Mouse (Mus musculus): Measurements from ENCODE around the gene Yars2. TPM values are rescaled to one million over a fixed set of nuclear protein-coding genes. Genes with fewer than 3 reads are reported as not detected.

Gene Yars2
- total and polyA plus RNA-seq, 3 experiments, result 48.2 to 49.2 TPM; not detected in 1

GRCm38 (mm10) chr16:16311319-16311718, 8.6 kb downstream of the Yars2 start:
- Histone ChIP-seq H3K36me3 (ENCODE audit: control insufficient read depth in 1 of 2, insufficient read depth in 2 of 2, low read length in 2 of 2) (peaks cover 0 to 43% of the 10 kb centered on the region in 2 experiments; a peak in 2 of 4 replicates), H3K27me3 (ENCODE audit: control insufficient read depth in 1 of 2, insufficient read depth in 2 of 2, low read length in 2 of 2) (no peaks in the 10 kb centered on the region), H3K79me2 (ENCODE audit: control insufficient read depth, insufficient read depth, low read length, poor library complexity) (no peaks in the 10 kb centered on the region), H3K4me1 (ENCODE audit: control insufficient read depth in 1 of 2, insufficient read depth in 2 of 2, low read length in 2 of 2) (no peaks in the 10 kb centered on the region), H3K27ac (ENCODE audit: control insufficient read depth, low read depth, low read length) (no peak overlapping the region), H3K9me3 (replicated peaks; ENCODE audit: insufficient read depth, low read length) (no peaks in the 10 kb centered on the region), H3K4me3 (ENCODE audit: control insufficient read depth in 1 of 2, insufficient read depth in 1 of 2, low read depth in 2 of 2, low read length in 2 of 2) (no peak overlapping the region), H3K9ac (ENCODE audit: control insufficient read depth, low read depth, low read length, poor library complexity, severe bottlenecking) (no peak overlapping the region)
- no peak for TF ChIP-seq JUND (IDR thresholded peaks at IDR 0.05; ENCODE audit: low read depth, low read length)
- no peak for TF ChIP-seq MEF2A (IDR thresholded peaks at IDR 0.05; ENCODE audit: extremely low read depth, insufficient replicate concordance, low read depth, low read length, poor library complexity, severe bottlenecking)
- no peak for TF ChIP-seq RAD21 (IDR thresholded peaks at IDR 0.05; ENCODE audit: low read depth, low read length)
- TF ChIP-seq SIN3A (IDR thresholded peaks at IDR 0.05; ENCODE audit: low read length), result no peak
- TF ChIP-seq NRF1 (IDR thresholded peaks at IDR 0.05; ENCODE audit: insufficient read depth, low read depth, low read length, poor library complexity, severe bottlenecking), result no peak
- DNase-seq (ENCODE audit: low read depth, low spot score), result no peak

- no peak overlapping the region for H3K27ac ChIP-seq (ENCODE audit: control insufficient read depth, low read depth, low read length)
- no peak for TF ChIP-seq JUND (IDR thresholded peaks at IDR 0.05; ENCODE audit: low read depth, low read length)
- TF ChIP-seq RCOR1 (IDR thresholded peaks at IDR 0.05; ENCODE audit: low read depth, low read length), result no peak
- TF ChIP-seq MAFK (IDR thresholded peaks at IDR 0.05; ENCODE audit: borderline replicate concordance, low read depth, low read length), result no peak
- TF ChIP-seq SMC3 (IDR thresholded peaks at IDR 0.05; ENCODE audit: low read depth, low read length), result no peak
- H3K79me2 ChIP-seq (ENCODE audit: control insufficient read depth, insufficient read depth, low read length, poor library complexity), result no peaks in the 10 kb centered on the region
- H3K4me1 ChIP-seq (ENCODE audit: control insufficient read depth in 1 of 2, insufficient read depth in 2 of 2, low read length in 2 of 2), result no peaks in the 10 kb centered on the region
- no peak for DNase-seq (ENCODE audit: low read depth, low spot score)
- H3K9ac ChIP-seq (ENCODE audit: control insufficient read depth, low read depth, low read length, poor library complexity, severe bottlenecking), result no peak overlapping the region
- H3K9me3 ChIP-seq (replicated peaks; ENCODE audit: insufficient read depth, low read length), result no peaks in the 10 kb centered on the region
- no peaks in the 10 kb centered on the region for H3K27me3 ChIP-seq (ENCODE audit: control insufficient read depth in 1 of 2, insufficient read depth in 2 of 2, low read length in 2 of 2)
- H3K4me3 ChIP-seq (ENCODE audit: control insufficient read depth in 1 of 2, insufficient read depth in 1 of 2, low read depth in 2 of 2, low read length in 2 of 2), result no peak overlapping the region
- peaks cover 0 to 48% of the 10 kb centered on the region in 2 experiments; a peak in 2 of 4 replicates for H3K36me3 ChIP-seq (ENCODE audit: control insufficient read depth in 1 of 2, insufficient read depth in 2 of 2, low read length in 2 of 2)
These were observed 23.1 kb downstream of the Yars2 start for GRCm38 (mm10) chr16:16325775-16326336.

- H3K9me3 ChIP-seq (replicated peaks; ENCODE audit: insufficient read depth, low read length), result no peaks in the 10 kb centered on the region
- H3K36me3 ChIP-seq (ENCODE audit: control insufficient read depth in 1 of 2, insufficient read depth in 2 of 2, low read length in 2 of 2), result peaks cover 2 to 18% of the 10 kb centered on the region in 2 experiments; a peak in 3 of 4 replicates
- no peak overlapping the region for H3K9ac ChIP-seq (ENCODE audit: control insufficient read depth, low read depth, low read length, poor library complexity, severe bottlenecking)
- no peaks in the 10 kb centered on the region for H3K4me1 ChIP-seq (ENCODE audit: control insufficient read depth in 1 of 2, insufficient read depth in 2 of 2, low read length in 2 of 2)
- TF ChIP-seq NELFE (IDR thresholded peaks at IDR 0.05; ENCODE audit: low read depth, low read length), result no peak
- TF ChIP-seq JUND (IDR thresholded peaks at IDR 0.05; ENCODE audit: low read depth, low read length), result no peak
- no peak for TF ChIP-seq CHD2 (IDR thresholded peaks at IDR 0.05; ENCODE audit: low read length)
- TF ChIP-seq MAZ (IDR thresholded peaks at IDR 0.05; ENCODE audit: low read depth, low read length), result no peak
- TF ChIP-seq RAD21 (IDR thresholded peaks at IDR 0.05; ENCODE audit: low read depth, low read length), result no peak
- TF ChIP-seq MEF2A (IDR thresholded peaks at IDR 0.05; ENCODE audit: extremely low read depth, insufficient replicate concordance, low read depth, low read length, poor library complexity, severe bottlenecking), result no peak
- TF ChIP-seq POLR2AphosphoS5 (IDR thresholded peaks at IDR 0.05; ENCODE audit: borderline replicate concordance, low read depth, low read length), result no peak
- TF ChIP-seq UBTF (IDR thresholded peaks at IDR 0.05; ENCODE audit: borderline replicate concordance, insufficient read depth, low read depth, low read length), result no peak
- TF ChIP-seq ETS1 (IDR thresholded peaks at IDR 0.05; ENCODE audit: low read depth, low read length), result no peak
- no peak for TF ChIP-seq USF2 (IDR thresholded peaks at IDR 0.05; ENCODE audit: borderline replicate concordance in 1 of 2, insufficient read depth in 1 of 2, low read depth in 1 of 2, low read length in 2 of 2)
- TF ChIP-seq E2F4 (IDR thresholded peaks at IDR 0.05; ENCODE audit: borderline replicate concordance, low read depth, low read length), result no peak
- TF ChIP-seq BHLHE40 (IDR thresholded peaks at IDR 0.05; ENCODE audit: borderline replicate concordance, low read depth, low read length), result no peak
- no peak overlapping the region for H3K4me3 ChIP-seq (ENCODE audit: control insufficient read depth in 1 of 2, insufficient read depth in 1 of 2, low read depth in 2 of 2, low read length in 2 of 2)
- no peak for DNase-seq (ENCODE audit: low read depth, low spot score)
- H3K27ac ChIP-seq (ENCODE audit: control insufficient read depth, low read depth, low read length), result no peak overlapping the region
- peaks cover 15% of the 10 kb centered on the region for H3K79me2 ChIP-seq (ENCODE audit: control insufficient read depth, insufficient read depth, low read length, poor library complexity)
- no peaks in the 10 kb centered on the region for H3K27me3 ChIP-seq (ENCODE audit: control insufficient read depth in 1 of 2, insufficient read depth in 2 of 2, low read length in 2 of 2)
These were observed 43.7 kb downstream of the Yars2 start for GRCm38 (mm10) chr16:16346420-16346819.

Measured in MEL (cell line).